Mouse (Mus musculus) thymus, postnatal 10 days (tissue): ENCODE data around the gene Mrpl35.

ENCODE experiments used
- DNase-seq, 2 experiments: peaks; one replicate each; pipeline ENCODE4 v3.0.0; 2021; ENCODE audit warnings: low spot score in 2 of 2

The Mrpl35 gene

GRCm38 (mm10) chr6:71801011-71801713 is 25.6 kb downstream of the Mrpl35 start:
- no peak for DNase-seq

- no peak for DNase-seq
These were observed 27.4 kb downstream of the Mrpl35 start for GRCm38 (mm10) chr6:71799391-71799790.

- DNase-seq: no peak
These were observed 35.0 kb downstream of the Mrpl35 start for GRCm38 (mm10) chr6:71791771-71792170.

DNA sequence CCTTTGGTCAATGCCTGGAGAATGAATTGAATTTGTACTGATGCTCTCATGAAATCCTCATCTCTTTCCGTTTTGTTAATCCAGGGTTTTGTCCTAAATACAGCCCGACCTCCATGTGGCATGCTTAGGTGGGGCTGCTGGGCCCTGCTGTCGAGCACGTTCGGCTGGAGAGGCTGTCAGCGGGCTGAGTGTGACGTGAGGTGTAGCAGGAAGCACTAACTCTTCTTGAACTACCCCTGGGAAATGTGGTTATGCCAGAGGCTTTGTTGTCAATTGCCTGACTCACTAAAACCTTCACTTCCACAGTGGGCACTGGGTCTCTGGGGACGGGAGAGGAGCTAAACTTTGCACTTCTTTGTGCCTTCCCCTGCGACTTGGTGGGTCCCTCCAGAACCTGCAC is 38.4 kb downstream of the Mrpl35 start:
- DNase-seq: peak in 1 of 2 experiments; percentile 23

GRCm38 (mm10) chr6:71783165-71783564 is 43.6 kb downstream of the Mrpl35 start:
- no peak for DNase-seq

- DNase-seq: no peak
These were observed 46.3 kb downstream of the Mrpl35 start for GRCm38 (mm10) chr6:71780431-71780830.

DNA sequence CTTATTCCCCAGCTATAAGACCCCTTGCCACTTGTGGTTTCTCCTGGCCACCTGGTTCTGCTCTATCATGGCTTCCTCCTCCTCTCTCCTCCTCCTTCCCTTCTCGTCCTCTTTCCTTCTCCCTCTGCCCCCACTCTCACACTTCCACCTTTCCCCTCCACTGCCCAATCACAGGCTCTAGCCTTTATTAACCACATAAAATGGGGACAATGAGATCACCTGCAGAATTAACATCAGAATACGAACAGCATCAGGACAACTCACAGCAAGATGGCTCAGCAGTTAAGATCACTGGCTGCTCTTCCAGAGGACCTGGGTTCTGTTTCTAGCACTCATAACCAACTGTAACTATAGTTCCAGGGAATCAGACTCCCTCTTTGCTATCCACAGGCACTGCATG is 46.9 kb downstream of the Mrpl35 start:
- no peak for DNase-seq

DNA sequence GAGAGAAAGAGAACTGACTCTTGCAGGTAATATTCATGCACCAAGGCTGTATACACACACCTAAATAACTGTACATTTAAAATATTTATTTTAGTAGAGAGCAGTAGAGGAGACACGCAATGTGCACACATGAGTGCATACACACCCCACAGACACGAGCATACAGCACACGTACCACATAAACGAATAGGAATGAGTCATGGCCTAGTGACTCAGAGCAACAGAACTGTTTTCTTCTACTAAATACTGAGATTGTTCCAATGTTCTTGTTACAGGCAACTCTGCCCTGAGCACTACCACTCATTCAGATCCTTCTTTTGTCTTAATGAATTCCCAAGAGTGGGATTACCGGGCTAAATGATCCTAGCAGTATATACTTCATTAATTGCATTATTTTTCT is 48.8 kb downstream of the Mrpl35 start:
- DNase-seq: no peak

DNA sequence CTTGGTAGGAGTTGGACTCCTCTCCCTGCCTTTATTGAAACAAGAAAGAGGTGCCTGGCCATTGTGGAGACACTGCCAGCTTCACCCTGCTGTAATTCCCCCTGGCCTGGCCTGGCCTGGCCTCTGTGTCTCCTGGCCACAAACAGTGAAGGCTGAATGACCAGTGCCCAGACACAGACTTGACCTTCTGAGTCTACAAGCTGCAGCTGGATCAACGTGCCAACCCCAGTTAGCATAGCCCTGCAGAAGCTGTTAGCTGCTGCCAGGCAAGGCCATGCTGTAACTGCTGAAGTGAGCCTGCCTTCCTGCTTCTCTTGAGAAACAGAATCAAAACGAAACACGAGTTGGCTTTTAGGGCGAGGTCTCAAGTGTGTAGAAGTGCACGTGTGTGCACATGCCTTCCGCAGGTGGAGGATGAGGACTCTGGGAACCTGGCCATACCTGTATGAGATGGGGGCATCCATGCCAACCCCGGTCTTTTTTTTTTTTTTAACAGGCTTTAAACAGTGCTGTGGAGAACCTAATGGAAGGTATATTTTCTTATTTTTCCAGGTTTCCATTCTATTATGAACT is 54.0 kb downstream of the Mrpl35 start:
- no peak for DNase-seq

GRCm38 (mm10) chr6:71772156-71772555 is 54.6 kb downstream of the Mrpl35 start:
- no peak for DNase-seq

DNA sequence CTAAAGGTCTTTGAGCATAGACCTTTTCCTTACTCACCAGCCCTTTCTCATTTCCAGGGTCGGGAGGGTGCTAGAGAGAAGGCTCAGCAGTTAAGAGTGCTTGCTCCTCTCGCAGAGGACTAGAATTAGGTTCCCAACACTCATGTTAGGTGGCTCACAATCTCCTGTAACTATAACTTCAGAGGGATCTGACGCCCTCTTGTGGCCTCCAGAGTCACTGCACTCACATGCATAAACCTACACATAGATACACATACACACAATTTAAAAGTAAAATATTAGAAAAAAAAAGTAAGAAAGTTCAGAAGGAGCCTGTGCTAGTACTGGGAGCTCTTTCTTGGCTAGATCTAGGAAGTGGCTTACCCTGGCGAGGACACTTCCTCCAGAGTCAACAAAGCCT is 55.5 kb downstream of the Mrpl35 start:
- no peak for DNase-seq

DNA sequence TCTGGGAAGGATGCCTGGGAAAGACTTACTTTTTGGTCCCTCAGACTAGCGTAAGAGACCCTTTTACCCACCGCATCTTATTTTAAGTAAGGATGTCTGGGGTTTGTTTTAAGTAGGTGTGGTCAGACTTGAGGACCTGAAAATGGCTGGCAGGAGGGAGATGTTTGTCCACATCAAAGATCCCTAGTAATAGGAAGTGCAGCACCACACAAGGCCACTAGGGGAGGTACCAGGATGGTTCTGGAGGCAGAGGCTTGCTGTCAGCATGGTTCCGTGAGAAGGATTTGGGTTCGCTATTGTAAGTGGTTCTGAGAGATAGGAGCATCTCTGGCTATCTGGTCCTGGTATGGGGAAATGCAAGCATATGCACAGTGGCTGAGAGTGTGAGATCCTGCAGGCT is 55.9 kb downstream of the Mrpl35 start:
- no peak for DNase-seq

GRCm38 (mm10) chr6:71769901-71770690 is 56.7 kb downstream of the Mrpl35 start:
- DNase-seq: peak; percentile 26 to 44

- DNase-seq: no peak
These were observed 59.0 kb downstream of the Mrpl35 start for GRCm38 (mm10) chr6:71767761-71768160.
